Mouse (Mus musculus) frontal cortex, adult 2 months (tissue): ENCODE results near the gene Diaph2. TPM values are rescaled to one million over a fixed set of nuclear protein-coding genes. Genes with fewer than 3 reads are reported as not detected.

Experiments
- DNase-seq, 2 experiments: peaks; one replicate each; pipeline ENCODE4 v3.0.0; 2022; ENCODE audit warnings: low spot score in 1 of 2; ENCODE audit errors: extremely low spot score in 1 of 2
- polyA plus RNA-seq: library from polyadenylated mRNA; depleted of rRNA; stranded (reverse); fragments of >200 nt; gene quantifications from 2 replicates; pipeline ENCODE4 v1.2.3, GENCODE M21; 2012; rRNA removed

Gene Diaph2
- polyA plus RNA-seq: 7.4 and 8.2 TPM in 2 replicates

GRCm38 (mm10) chrX:129749571-129750061 is at the start of gene Diaph2:
Gene Diaph2, plus strand, starts transcription at chrX:129749742.
- peak; percentile 55 to 74 for DNase-seq

GRCm38 (mm10) chrX:129701634-129702312 is 47.8 kb upstream of the Diaph2 start:
- no peak for DNase-seq

GRCm38 (mm10) chrX:129709656-129710055 is 39.9 kb upstream of the Diaph2 start:
- no peak for DNase-seq

- no peak for DNase-seq
Observed at GRCm38 (mm10) chrX:129728717-129729220, 20.8 kb upstream of the Diaph2 start.

GRCm38 (mm10) chrX:129736562-129736961 is 13.0 kb upstream of the Diaph2 start:
- DNase-seq: no peak

- DNase-seq: no peak
Observed at GRCm38 (mm10) chrX:129739226-129739625, 10.3 kb upstream of the Diaph2 start.

- no peak for DNase-seq
Observed at GRCm38 (mm10) chrX:129742981-129743380, 6.6 kb upstream of the Diaph2 start.

- DNase-seq: no peak
Observed at GRCm38 (mm10) chrX:129745976-129746375, 3.6 kb upstream of the Diaph2 start.

GRCm38 (mm10) chrX:129749102-129749501 is 440 bp upstream of the Diaph2 start:
- no peak for DNase-seq

- peak in 1 of 2 experiments; percentile 9 for DNase-seq
Observed at GRCm38 (mm10) chrX:129750094-129750569, 590 bp downstream of the Diaph2 start.

- no peak for DNase-seq
Observed at GRCm38 (mm10) chrX:129750606-129751005, 1.1 kb downstream of the Diaph2 start.

- DNase-seq: no peak
Observed at GRCm38 (mm10) chrX:129756606-129757005, 7.1 kb downstream of the Diaph2 start.

- DNase-seq: no peak
Observed at GRCm38 (mm10) chrX:129762649-129763048, 13.1 kb downstream of the Diaph2 start.

- DNase-seq: peak; percentile 28 to 48
Observed at GRCm38 (mm10) chrX:129765378-129765777, 15.8 kb downstream of the Diaph2 start.

GRCm38 (mm10) chrX:129766811-129767210 is 17.3 kb downstream of the Diaph2 start:
- no peak for DNase-seq

GRCm38 (mm10) chrX:129770625-129771024 is 21.1 kb downstream of the Diaph2 start:
- DNase-seq: no peak

GRCm38 (mm10) chrX:129773556-129774255 is 24.2 kb downstream of the Diaph2 start:
- no peak for DNase-seq

- DNase-seq: no peak
Observed at GRCm38 (mm10) chrX:129774478-129774877, 24.9 kb downstream of the Diaph2 start.

- no peak for DNase-seq
Observed at GRCm38 (mm10) chrX:129776761-129777160, 27.2 kb downstream of the Diaph2 start.

GRCm38 (mm10) chrX:129777404-129777962 is 27.9 kb downstream of the Diaph2 start:
- no peak for DNase-seq

GRCm38 (mm10) chrX:129781844-129782243 is 32.3 kb downstream of the Diaph2 start:
- DNase-seq: no peak
